Mouse (Mus musculus) spleen, postnatal 14 days (tissue): ENCODE results near the gene Rin3.
A peak's percentile ranks its signal among the peaks of the same experiment; 100 is the strongest.

ENCODE experiments used
- DNase-seq, 2 experiments: peaks; one replicate each; pipeline ENCODE4 v3.0.0; 2021 to 2022; ENCODE audit warnings: low spot score in 2 of 2

Gene Rin3

DNA sequence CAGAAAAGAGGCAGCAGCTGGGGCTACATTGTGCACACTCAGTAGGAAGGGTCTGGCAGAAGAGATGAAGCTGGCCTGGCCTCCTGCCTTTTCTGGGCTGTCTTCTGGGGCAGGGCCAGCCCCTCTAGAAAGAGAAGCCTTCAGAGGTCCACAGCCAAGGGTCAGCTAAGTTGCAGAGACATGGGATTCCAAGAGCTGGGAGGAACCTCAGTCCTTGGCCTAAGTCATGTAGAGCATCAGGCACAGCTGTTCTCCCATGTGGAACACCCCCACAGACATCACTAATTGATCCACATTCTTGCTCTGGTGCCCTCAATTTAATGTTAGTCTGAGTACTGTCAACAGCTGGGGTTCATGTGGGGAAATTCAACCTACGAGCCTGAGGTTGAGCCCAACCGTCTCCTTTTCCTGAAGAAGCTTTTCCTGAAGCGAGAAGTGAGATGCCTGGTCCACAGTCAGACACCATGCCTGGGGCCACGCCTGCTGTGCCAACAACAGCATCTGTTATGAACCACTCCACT, 20.0 kb downstream of the Rin3 start:
- DNase-seq, result peak in 1 of 2 experiments; percentile 9

DNA sequence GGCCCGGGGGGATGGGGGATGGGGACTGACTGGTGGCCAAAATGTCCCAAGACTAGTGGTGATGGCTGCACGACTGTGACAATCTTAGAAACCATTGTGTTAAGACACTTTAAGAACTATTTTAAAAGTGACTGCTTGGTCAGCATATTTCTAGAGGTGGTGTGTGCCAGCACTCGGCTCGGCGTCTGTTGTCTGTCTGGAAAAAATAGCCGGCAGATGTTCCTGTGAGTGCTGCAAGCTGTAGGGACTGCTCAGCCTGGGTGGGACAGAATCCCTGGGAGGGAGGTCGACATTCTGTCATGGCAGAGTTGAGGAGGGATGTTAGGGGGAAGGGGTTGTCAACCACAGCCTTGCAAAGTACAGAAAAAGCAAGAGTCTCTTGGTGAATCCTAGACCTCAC, 21.0 kb downstream of the Rin3 start:
- no peak for DNase-seq

DNA sequence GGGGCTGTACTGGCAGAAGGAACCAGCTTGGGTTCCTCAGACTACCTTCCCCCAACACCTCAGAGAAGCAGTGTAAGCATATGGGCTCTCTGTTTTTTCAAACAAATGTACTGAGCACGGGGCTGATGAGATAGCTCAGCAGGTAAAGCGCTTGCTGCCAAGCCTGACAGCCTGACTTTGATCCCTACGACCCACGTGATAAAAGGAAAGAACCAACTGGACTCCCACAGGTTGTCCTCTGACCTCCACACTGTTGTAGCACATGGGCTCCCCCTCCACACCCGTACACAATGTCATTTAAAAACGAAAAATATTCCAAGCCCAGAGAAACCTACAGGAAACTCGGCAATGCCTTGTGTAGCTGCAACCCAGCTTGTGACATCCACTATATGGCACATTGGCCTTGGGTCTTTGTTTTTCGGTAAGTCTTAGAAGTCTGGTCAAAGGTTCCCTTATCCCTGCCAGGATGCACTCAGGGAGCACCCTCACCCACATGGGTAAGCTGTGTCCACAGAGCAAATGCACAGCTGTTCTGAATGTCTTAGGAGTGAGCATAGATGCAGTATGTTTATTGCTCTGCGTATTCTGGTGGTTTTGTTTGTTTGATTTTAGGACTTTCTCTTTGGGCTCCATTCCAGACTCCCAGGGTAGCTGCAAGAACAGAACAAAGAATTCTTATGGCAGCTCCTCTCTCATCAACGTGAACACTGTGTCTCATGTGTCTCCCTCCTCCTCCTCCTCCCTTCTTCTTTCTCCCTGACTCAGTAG, 22.4 kb downstream of the Rin3 start:
- DNase-seq, result no peak

DNA sequence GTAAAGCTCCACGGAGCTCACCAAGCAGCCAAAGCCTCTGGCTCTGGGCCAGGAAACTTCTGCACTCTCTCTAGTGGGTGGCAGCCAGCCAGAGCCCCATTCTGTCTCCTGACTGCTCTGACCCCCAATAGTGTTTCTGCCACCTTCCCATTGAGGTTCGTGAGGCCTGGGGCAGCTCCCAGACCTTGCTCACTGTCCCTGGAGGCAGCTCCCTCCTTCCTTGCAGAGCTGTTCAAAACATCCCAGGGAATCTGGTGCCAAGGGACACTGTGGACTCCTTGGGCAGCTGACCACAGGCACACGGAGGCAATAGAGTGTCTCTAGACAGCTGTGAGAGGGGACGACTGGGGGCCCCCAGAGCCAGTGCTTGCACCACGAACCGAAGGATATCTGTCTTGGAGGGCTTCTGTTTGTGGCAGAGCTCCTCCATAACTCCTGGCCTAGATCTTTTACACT, 25.2 kb downstream of the Rin3 start:
- DNase-seq, result no peak

DNA sequence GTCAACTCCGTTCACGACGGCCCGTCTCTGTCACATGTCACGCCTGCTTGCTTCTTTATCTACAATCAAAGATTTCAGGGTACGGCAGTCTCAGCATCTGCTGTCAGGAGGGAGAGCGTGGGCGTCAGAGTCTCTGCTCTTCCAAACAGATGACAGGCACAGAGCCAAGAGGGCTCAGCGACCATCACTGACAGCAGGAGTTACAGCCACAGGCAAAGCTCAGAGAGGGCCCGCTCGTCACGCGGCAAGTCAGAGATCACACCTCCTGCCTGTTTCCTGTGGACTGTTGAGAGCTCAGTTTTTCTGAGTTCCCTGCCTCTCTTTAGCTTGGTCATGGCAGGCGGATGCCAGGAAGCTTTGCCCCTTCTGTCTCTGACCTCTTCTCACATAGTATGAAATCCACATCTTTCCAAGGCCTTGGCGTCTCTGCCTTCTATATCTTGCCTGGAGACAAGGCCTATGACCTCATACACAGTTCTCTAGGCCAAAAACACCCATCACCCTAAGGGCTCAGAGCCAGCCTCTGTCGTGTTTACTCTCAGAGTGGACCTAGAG, 25.7 kb downstream of the Rin3 start:
- no peak for DNase-seq

DNA sequence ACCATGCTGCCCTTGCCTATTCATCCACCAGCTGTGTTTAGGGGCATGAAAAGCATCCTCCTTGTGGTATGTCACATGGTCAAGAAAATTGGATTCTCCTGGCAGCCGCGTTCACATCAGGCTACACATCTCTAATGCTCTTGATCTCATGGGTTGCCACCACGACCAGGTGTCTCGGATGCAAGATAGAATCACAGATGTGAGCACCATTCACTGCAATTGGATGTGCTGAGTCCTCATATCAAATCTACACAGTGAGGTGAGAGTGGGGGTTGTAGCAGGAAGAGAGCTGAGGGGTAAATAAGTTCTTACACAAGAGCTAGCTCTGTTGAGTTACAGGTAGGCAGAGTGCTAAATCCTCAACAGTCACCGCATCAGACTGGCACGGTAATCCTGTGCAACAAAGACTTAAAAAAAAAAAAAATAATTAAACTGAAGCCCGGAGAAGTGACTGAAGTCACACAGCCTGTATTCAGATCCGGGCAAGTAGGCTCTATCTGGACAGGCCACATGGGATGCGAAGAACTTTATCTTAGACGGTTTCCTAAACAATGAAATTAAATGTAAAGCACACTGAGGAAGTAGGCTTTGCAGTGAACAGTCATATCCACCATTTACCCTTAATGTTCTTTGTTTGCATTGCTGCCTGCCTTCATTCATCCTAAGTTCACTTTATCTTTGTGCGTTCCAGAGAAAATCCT, 26.4 kb downstream of the Rin3 start:
- no peak for DNase-seq

DNA sequence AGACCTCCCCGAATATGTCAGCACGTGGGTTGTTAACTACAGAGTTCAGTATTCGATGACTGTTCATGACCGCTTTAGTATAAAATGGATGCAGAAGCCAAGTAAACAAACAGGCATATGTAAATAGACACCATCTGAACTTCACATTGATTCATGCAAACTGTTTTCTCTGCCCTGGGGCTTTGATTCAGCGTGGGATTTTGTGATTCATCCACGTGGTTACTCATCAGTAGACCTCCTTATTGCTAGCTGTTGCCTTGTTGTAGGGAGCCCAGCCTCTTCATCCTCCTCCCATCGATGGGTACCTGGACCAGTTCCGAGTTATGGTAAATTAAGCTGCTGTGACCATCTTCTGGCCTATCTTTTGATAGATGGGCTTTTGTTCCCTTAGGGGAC, 26.9 kb downstream of the Rin3 start:
- DNase-seq, result no peak

DNA sequence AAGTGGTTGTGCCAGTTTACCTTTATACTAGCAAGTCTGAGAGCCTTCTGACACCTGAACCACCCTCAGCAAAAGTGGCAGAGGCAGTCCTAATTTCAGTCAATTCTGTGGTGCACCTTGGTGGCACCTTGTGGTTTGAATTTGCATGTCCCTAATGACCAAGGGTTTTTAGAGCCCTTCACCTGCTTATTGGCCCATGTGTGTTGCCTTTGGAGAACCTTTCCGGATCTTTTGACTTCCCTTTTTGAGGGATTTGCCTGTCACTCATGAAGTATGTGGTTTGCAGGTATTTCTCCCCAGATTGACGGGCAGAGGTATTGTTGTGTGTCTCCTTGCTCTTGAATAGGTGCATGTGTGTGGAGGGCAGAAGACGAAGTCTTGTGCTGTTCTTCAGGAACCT, 27.4 kb downstream of the Rin3 start:
- no peak for DNase-seq

DNA sequence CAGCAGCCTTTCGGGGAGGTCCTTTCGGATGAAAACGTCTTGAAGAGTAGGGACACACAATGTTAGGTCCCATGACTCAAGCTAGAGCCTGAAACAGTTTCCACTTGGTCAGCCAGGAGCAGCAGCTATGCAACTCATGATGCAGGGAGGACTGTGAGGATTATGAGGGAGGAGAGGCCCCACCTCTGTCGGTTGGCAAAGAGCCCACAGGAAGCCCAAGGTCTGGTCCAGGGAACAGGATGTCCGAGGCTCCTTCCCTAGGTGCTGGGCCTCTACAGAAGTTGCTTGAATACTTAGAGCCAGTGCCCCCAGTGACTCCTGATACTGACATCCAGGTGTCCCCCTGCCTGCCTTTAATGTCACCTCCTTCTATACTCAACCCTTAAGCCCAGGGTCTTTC, 28.6 kb downstream of the Rin3 start:
- no peak for DNase-seq

DNA sequence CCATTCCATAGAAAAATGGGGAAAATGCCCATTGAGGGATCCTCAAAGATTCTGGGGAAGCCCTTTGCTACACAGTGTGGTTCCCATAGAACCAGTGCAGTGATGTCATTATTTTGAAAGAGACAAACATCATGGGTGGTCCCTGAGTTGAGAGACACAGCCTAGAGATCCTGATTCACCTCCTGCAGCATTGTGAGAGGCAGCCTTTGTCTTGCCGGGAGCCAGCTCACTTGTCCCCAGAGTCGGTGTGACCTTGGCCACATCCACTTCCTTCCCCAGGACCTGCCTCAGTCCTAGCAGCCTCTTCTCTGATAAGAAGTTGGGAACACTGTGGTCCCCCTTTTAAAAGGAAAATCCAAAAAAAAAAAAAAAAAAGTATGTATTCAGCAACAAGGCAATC, 36.3 kb downstream of the Rin3 start:
- no peak for DNase-seq

DNA sequence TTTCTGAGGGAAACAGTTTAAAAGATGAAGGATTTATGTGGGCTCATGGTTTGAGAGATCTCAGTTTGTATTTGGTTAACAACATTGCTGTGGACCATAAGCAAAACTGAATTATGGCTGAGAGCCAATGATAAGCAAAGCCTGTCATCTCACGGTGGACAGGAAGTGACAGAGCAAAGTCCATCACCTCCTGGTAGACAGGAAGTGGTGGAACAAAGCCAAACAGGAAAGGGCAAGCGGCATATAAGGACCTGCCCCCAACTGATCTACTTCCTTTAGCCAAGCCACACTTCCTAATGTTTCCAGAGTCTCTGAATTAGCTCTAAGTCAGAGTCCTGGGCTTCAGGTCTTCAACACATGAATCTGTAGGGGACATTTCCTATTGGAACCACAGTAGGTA, 37.1 kb downstream of the Rin3 start:
- DNase-seq, result no peak

DNA sequence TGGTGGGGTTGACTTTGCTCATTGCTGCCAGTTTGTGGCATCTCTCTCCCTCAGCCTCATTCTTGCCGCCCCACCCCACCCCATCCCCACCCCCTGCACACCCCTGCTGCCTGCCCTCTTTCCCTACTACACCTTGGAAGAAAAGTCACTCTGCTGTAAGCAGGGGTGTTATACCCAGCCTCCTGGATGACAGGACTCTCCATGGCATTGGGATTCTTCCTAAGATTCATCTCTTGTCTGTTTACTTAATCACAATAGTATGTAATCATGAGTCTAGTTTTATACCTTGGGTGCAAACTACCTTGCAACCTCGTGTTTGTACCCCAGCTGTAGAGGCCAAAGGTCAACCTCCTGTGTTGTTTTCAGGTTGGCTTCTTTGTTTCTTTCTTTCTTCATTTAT, 37.5 kb downstream of the Rin3 start:
- DNase-seq, result no peak

DNA sequence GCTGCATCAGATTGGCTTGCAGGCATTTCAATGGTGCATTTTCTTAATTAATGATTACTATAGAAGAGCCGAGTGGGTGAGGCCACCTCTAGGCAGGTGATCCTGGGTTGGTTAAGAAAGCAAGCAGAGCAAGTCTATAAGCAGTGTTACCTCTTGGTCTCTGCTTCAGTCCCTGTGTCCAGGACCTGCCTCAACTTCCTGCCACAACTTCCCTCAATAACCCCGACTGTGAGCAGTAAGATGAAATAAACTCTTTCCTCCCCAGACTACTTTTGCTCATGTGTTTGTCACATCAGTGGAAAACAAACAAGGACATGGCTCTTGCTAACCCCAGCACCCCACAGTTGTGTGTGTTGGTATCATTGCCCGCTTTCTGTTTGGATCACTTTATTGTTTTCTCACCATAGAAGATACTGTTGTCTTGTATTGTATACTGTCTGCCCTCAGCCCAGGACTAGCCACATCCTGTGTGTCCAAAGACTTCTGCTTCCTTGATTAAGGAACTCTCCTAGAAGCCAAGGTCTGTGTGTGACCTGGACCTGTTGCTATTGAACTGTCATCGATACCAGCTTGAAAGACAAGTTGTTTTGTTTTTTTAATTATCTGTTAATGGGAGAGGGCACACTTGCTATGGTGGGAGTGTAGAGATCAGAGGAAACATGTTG, 38.3 kb downstream of the Rin3 start:
- no peak for DNase-seq

DNA sequence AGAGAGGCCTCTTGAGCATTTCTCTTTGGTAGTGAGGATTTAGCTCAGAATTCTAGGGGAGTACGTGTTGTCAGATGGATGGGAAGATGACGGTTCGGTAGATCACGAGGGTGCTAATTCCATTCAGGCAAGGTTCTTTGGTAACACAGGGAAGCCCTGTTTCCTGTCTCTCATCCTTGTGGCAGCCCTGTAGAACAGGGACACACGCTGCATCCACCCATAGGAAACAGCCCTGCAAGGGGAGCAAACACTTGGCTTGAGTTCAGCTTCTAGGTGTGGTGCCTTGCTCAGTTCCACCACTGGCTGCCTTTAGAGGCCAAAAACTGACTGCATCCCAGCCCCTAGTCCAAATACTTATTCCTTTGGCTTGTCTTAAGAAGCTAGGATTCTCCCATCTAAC, 39.0 kb downstream of the Rin3 start:
- no peak for DNase-seq

DNA sequence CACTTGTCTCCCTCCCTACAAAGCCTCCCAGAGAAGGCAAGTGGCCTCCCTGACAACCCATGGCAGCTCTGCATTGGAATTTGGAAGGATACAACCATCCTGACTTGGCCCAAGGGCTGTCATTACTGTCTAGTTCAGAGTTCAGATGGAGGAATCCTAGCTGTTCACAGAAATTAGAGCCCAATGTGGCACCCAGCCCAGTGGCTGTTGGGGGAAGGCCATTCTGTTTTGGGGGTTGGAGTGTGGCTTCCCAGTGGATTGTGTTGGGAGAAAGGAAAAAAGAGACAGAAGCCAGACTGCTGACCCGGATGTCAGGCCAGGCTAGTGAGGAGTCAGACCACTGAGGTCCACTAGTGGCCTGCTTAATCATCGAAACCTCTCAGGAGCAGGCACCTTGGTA, 40.5 kb downstream of the Rin3 start:
- DNase-seq, result no peak

DNA sequence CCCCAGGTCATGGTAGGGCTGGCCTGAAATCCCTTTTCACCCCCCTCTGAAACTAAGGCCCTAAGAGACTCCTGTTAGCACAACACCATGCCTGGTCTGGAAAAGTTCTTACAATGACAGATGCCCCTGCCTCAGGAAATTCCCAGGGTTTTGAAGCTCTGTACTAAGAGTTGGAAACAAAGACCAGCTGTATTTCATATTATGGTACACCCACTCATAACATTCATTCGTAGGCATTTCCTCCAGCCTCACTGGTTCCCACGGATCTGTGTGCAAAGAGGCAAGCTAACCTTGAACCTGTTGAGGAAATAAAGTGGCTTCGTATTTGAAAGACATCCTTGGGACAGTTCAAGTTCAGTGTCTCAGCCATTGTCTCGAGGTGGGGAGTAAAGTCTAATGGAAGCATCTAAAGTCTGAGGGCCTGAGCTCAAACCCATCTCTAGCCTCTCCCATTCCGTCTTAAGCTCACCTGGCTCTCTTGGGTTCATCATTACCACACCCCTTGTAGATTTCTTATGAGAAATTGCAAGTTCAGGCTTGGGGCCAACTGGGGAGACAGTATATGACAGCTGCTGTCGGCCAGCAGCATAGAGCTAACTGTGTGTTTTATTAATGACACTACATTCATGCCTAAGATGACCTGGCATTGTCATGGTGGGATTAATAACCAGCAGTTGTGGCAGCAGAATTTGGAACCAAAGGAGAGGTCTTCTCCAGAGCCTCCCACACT, 41.5 kb downstream of the Rin3 start:
- no peak for DNase-seq

DNA sequence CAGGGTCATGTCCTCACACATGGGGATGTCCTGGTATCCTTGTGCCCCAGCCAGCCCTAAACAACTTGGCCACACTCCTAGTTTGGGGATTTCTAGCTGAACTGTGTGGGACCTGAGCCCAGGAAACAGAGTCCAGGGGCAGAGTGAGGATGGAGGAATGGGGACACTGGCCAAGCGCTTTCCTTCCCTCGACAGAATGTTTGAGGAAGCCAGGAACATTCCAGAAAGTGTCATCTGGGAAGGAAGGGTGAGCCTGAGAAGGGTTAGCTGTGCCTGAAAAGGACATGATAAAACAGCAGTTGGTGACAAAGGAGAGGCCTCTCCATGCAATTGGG, 42.0 kb downstream of the Rin3 start:
- DNase-seq, result no peak

DNA sequence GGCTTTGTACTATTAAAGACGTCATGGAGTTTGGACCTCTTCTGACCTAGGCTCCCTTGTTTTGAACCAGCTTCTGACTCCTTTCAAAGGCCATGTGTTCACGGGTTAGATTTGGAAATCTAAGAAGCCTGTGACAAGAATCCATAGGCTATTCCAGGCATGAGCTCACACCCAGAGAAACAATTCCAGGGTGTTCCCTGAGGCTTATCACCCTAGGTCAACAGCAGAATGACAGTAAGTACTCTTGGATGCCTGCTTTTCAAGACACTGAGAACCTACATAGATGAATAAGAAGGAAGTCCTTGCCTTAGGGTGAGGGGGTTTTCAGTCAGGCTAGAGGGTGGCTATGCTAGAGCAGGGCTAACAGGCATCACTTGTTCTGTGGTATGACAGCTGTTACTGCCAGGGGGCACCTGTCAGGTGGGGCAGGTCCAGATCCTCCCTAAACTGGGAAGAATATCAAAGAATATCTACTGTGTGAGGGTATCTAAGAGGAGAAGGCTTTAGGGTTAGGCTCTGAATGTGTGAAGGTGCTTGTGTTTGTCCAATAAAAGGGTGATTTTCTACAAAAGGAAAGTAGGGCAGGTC, 44.0 kb downstream of the Rin3 start:
- no peak for DNase-seq

DNA sequence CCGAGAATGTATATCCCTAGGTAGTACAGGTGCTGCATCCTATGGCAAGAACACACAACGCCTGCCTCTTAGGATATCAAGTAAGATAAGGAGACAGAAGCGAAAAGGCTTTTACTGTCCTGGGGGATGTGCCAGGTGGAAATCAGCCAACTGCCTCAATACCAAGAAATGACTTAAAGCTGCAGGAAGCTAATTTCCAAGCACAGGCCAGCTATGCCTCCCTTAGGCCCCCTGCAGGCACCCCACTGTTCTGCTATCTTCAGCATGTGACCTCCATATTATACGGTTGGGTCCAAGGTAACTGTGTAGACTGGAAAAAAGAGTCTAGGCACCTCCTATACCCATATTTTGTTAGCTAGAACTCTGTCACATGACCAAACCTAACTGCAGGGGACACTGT, 44.7 kb downstream of the Rin3 start:
- DNase-seq, result no peak

DNA sequence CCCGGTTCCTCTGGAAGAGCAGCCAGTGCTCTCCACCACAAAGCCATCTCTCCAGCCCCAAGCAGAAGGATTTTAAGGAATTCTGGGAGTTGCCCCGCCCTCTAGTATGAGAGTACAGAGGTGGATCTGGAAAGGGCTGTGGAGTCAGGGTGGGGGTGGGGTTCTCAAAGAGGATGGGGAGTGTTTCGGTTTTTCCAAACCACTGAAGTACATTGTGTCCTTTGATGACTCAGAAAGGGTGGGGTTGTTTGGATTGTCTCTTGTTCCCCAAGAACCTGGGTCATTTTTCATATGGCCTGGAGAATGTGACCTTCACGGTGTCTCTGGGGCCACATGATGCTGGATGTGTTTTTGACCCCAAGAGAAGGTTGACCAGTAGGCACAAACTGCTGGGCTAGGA, 45.2 kb downstream of the Rin3 start:
- no peak for DNase-seq

DNA sequence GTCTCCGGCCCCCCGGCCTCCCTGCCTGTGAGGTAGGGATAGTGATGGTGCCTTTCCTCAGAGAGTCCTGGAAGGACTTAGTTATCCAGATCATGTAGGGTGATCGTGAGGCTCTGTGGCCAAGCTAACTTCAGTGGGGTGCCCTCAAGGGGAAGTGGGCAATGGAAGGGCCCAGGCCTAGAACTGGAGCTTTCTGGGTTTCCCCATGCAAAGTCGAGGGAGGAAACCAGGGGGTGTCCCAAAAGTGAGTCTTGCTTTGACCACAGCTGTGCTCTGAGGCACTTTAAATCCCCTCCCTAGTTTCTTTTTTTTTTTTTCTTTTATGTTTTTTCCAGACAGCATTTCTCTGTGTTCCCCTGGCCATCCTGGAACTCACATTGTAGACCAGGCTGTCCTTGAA, 47.3 kb downstream of the Rin3 start:
- DNase-seq, result no peak

DNA sequence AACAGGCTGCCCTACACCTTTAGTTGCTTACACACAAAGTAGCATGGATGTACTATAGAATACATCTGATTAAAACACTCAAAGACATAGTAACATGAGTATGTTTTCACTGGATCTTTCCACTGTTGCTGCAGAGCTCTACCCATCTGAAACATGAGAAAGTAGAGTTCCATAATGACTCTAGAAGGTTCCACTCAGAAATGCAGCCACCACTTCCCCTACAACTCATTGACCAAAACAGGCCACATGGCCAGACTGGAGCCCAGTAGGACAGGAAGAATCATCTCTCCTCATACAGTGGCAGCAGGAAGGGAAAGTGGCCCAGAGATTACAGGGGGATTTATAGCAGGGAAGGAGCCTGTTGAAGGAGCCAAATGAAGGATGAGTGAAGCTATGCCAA, 47.9 kb downstream of the Rin3 start:
- no peak for DNase-seq
